Mouse (Mus musculus) left cerebral cortex, adult 2 months (tissue): ENCODE data around the gene Mrpl23. TPM values are rescaled to one million over a fixed set of nuclear protein-coding genes. Genes with fewer than 3 reads are reported as not detected.
A peak's percentile ranks its signal among the peaks of the same experiment; 100 is the strongest.

Experiments used
- DNase-seq, 2 experiments: peaks; one replicate each; pipeline ENCODE4 v3.0.0; 2021 to 2022; ENCODE audit warnings: low spot score in 2 of 2, mixed read lengths in 1 of 2; ENCODE audit errors: extremely low spot score in 1 of 2
- H3K27ac ChIP-seq: fragments of 200-600 bp; 2 replicates; pipeline ENCODE4 v1.8.1; 2022
- H3K4me3 ChIP-seq: fragments of 200-600 bp; 2 replicates; pipeline ENCODE4 v1.8.1; 2022
- CTCF ChIP-seq: fragments of 200-600 bp; IDR thresholded peaks from 2 replicates; pipeline ENCODE4 v1.8.1; 2022; ENCODE audit warnings: antibody characterized with exemption, mild to moderate bottlenecking, moderate library complexity
- intact Hi-C: fragments of 180-260 bp; cut with DNase I; formaldehyde crosslinking; loops from one replicate; pipeline ENCODE4 v1.15.1; 2025
- long read RNA-seq, 2 experiments: library from polyadenylated mRNA; stranded (forward); transcript quantifications; one replicate each; pipeline ENCODE4 v2.0.0; 2021; ENCODE audit warnings: borderline mapping rate in 2 of 2
- total RNA-seq, 2 experiments: library from RNA; stranded (reverse); gene quantifications; 2 replicates each; pipeline ENCODE4 v1.2.3; 2021

Mrpl23 gene
- 1 to 10 TPM; 4.7 to 6.7 TPM for total RNA-seq
- long read RNA-seq, experiment 1, transcript Mrpl23-201 (5 exons, 692 nt) = major isoform, 16 of 18 reads
- long read RNA-seq, experiment 1, partial matches to known transcripts = 1 of 18 reads
- long read RNA-seq, experiment 1, other reads (novel, unspliced or antisense) = 1 of 18 reads
- long read RNA-seq, experiment 2, transcript Mrpl23-201 (5 exons, 692 nt) = major isoform, 11 of 18 reads
- long read RNA-seq, experiment 2, partial matches to known transcripts = 3 of 18 reads
- long read RNA-seq, experiment 2, other reads (novel, unspliced or antisense) = 3 of 18 reads

GRCm38 (mm10) chr7:142532671-142533058 is at the start of gene Mrpl23:
Gene Mrpl23 (plus strand): TSS chr7:142532686.
- DNase-seq = no peak
- intact Hi-C loops = loop anchor here (2.0 kb wide), 1 partner anchor 198 kb away; no protein-coding TSS in a partner anchor
- no peak for TF ChIP-seq CTCF
- Histone ChIP-seq H3K4me3 (peak within 1 kb of the TSS; percentile 84), H3K27ac (peak within 1 kb of the TSS; percentile 87)

GRCm38 (mm10) chr7:142483136-142483535 is 49.4 kb upstream of the Mrpl23 start:
- DNase-seq = no peak
- TF ChIP-seq CTCF = no peak
- intact Hi-C loops = no loop called here
- Histone ChIP-seq H3K27ac (no peak overlapping the region), H3K4me3 (no peak overlapping the region)

GRCm38 (mm10) chr7:142484780-142485179 is 47.7 kb upstream of the Mrpl23 start:
- no peak for DNase-seq
- intact Hi-C loops = no loop called here
- no peak for TF ChIP-seq CTCF
- Histone ChIP-seq H3K4me3 (no peak overlapping the region), H3K27ac (no peak overlapping the region)

GRCm38 (mm10) chr7:142486751-142487162 is 45.7 kb upstream of the Mrpl23 start:
- intact Hi-C loops = loop anchor here (1.0 to 2.0 kb wide), 2 partner anchors 94 to 188 kb away; no protein-coding TSS in a partner anchor
- no peak for DNase-seq
- no peak for TF ChIP-seq CTCF
- H3K4me3 ChIP-seq = no peak overlapping the region
- no peak overlapping the region for H3K27ac ChIP-seq

- DNase-seq = peak in 1 of 2 experiments; percentile 24
- TF ChIP-seq CTCF = peak; percentile 59
- intact Hi-C loops = loop anchor here (1.0 to 2.0 kb wide), 2 partner anchors 93 to 187 kb away; no protein-coding TSS in a partner anchor
- Histone ChIP-seq H3K4me3 (no peak overlapping the region), H3K27ac (no peak overlapping the region)
These were observed 45.1 kb upstream of the Mrpl23 start for GRCm38 (mm10) chr7:142487341-142487859.

GRCm38 (mm10) chr7:142488053-142488452 is 44.4 kb upstream of the Mrpl23 start:
- Histone ChIP-seq H3K27ac (no peak overlapping the region), H3K4me3 (no peak overlapping the region)
- DNase-seq = no peak
- intact Hi-C loops = no loop called here
- TF ChIP-seq CTCF = no peak

- intact Hi-C loops = no loop called here
- no peak for DNase-seq
- H3K27ac ChIP-seq = no peak overlapping the region
- no peak for TF ChIP-seq CTCF
- no peak overlapping the region for H3K4me3 ChIP-seq
These were observed 39.0 kb upstream of the Mrpl23 start for GRCm38 (mm10) chr7:142493535-142493934.

GRCm38 (mm10) chr7:142496158-142496557 is 36.3 kb upstream of the Mrpl23 start:
- TF ChIP-seq CTCF = no peak
- H3K4me3 ChIP-seq = no peak overlapping the region
- intact Hi-C loops = loop anchor here (5.0 kb wide), 1 partner anchor 164 kb away; no protein-coding TSS in a partner anchor
- DNase-seq = no peak
- no peak overlapping the region for H3K27ac ChIP-seq

- Histone ChIP-seq H3K4me3 (no peak overlapping the region), H3K27ac (no peak overlapping the region)
- intact Hi-C loops = loop anchor here (1.0 to 5.0 kb wide), 2 partner anchors 54 to 164 kb away; no protein-coding TSS in a partner anchor
- DNase-seq = no peak
- peak; percentile 31 for TF ChIP-seq CTCF
These were observed 35.7 kb upstream of the Mrpl23 start for GRCm38 (mm10) chr7:142496800-142497199.

- DNase-seq = peak in 1 of 2 experiments; percentile 19
- TF ChIP-seq CTCF = peak; percentile 53
- intact Hi-C loops = loop anchor here (1.0 to 5.0 kb wide), 2 partner anchors 55 to 165 kb away; no protein-coding TSS in a partner anchor
- Histone ChIP-seq H3K27ac (no peak overlapping the region), H3K4me3 (no peak overlapping the region)
These were observed 34.7 kb upstream of the Mrpl23 start for GRCm38 (mm10) chr7:142497775-142498174.

- DNase-seq = no peak
- H3K27ac ChIP-seq = no peak within 1 kb of the TSS
- no peak within 1 kb of the TSS for H3K4me3 ChIP-seq
- intact Hi-C loops = loop anchor here (5.0 kb wide), 1 partner anchor 166 kb away; no protein-coding TSS in a partner anchor
- TF ChIP-seq CTCF = no peak
These were observed 33.9 kb upstream of the Mrpl23 start, which contains the start of gene Tnnt3 for GRCm38 (mm10) chr7:142498575-142498974. Gene Tnnt3 (plus strand): TSS chr7:142498836.

GRCm38 (mm10) chr7:142499010-142499721 is 33.3 kb upstream of the Mrpl23 start:
- TF ChIP-seq CTCF = no peak
- H3K4me3 ChIP-seq = no peak overlapping the region
- DNase-seq = no peak
- H3K27ac ChIP-seq = no peak overlapping the region
- intact Hi-C loops = loop anchor here (5.0 kb wide), 1 partner anchor 167 kb away; no protein-coding TSS in a partner anchor
